Mouse (Mus musculus) forebrain, embryonic 16.5 days (tissue): ENCODE results near the gene Endov. TPM values are rescaled to one million over a fixed set of nuclear protein-coding genes. Genes with fewer than 3 reads are reported as not detected.
A peak's percentile ranks its signal among the peaks of the same experiment; 100 is the strongest.

ENCODE experiments used
- ATAC-seq: fragments of 200-750 bp; cut with Nextera tagmentation; 2 replicates; pipeline ENCODE4 v1.8.0; 2017; ENCODE audit warnings: mild to moderate bottlenecking, moderate library complexity
- H3K27ac ChIP-seq: fragments of 300-500 bp; sonication (generic); 2 replicates; pipeline ENCODE4 v1.5.1; 2014; ENCODE audit warnings: low read length, control low read depth
- H3K27me3 ChIP-seq: fragments of 300-500 bp; sonication (generic); replicated peaks from 2 replicates; pipeline ENCODE4 v1.6.1; 2014; ENCODE audit warnings: low read length; ENCODE audit not compliant: control insufficient read depth, insufficient read depth
- H3K36me3 ChIP-seq: fragments of 300-500 bp; sonication (generic); 2 replicates; pipeline ENCODE4 v1.6.1; 2014; ENCODE audit not compliant: control insufficient read depth, insufficient read depth
- H3K4me1 ChIP-seq: fragments of 300-500 bp; sonication (generic); replicated peaks from 2 replicates; pipeline ENCODE4 v1.6.1; 2014; ENCODE audit warnings: low read length; ENCODE audit not compliant: control insufficient read depth, insufficient read depth
- H3K4me2 ChIP-seq: fragments of 300-500 bp; sonication (generic); 2 replicates; pipeline ENCODE4 v1.6.1; 2014; ENCODE audit warnings: mild to moderate bottlenecking, low read length, control low read depth
- H3K4me3 ChIP-seq: fragments of 300-500 bp; sonication (generic); replicated peaks from 2 replicates; pipeline ENCODE4 v1.5.1; 2014; ENCODE audit warnings: mild to moderate bottlenecking, low read length, control low read depth
- H3K9ac ChIP-seq: fragments of 300-500 bp; sonication (generic); replicated peaks from 2 replicates; pipeline ENCODE4 v1.6.1; 2014; ENCODE audit warnings: low read depth, low read length, control low read depth
- H3K9me3 ChIP-seq: fragments of 300-500 bp; sonication (generic); 2 replicates; pipeline ENCODE4 v1.6.1; 2016; ENCODE audit warnings: low read length; ENCODE audit not compliant: control insufficient read depth
- WGBS: fragments of 180-500 bp; shearing (Covaris S2); extraction: QIAGEN DNeasy Blood & Tissue Kit; methylation state at CpG from one replicate; pipeline ENCODE4 v1.1.7; 2014; 5-methylcytosine and 5-hydroxymethylcytosine counted together
- polyA plus RNA-seq: library from polyadenylated mRNA; unstranded; fragments of >200 nt; fragmentation: Nextera tagmentation; extraction: Ambion mirVana; gene quantifications from 2 replicates; pipeline ENCODE4 v1.2.1, GENCODE M21; 2015

The Endov gene
- polyA plus RNA-seq, 1 experiment from 2014 or later = 21.0 TPM

DNA sequence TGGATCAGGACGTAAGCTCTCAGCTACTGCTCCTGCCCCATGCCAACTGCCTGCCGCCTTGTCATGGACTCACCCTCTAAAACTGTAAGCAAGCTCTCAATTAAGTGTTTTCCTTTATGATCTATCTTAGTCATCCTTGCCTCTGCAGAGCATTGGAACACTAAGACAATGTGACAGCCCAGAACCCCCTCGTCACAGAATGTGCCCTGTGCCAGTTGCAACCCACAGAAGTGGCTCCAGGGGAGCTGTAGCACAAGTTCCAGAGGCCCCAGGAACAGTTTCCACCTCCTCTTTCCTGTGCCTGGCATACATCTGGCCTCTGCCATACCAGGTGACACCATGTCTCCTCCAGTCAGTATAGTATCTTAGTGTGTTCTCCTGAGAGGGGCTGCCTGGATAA, 32.2 kb downstream of the Endov start:
- H3K4me2 ChIP-seq = no peak overlapping the region
- no peak overlapping the region for H3K9ac ChIP-seq
- H3K36me3 ChIP-seq = no peaks in the 10 kb centered on the region
- H3K4me3 ChIP-seq = no peak overlapping the region
- no peak for ATAC-seq
- H3K9me3 ChIP-seq = no peaks in the 10 kb centered on the region
- H3K27ac ChIP-seq = no peak overlapping the region
- peaks cover 5% of the 10 kb centered on the region for H3K4me1 ChIP-seq
- H3K27me3 ChIP-seq = no peaks in the 10 kb centered on the region
- WGBS = 93% methylated on average over 3 of the region's 3 CpGs

- H3K9ac ChIP-seq = peak overlapping the region; percentile 47
- peaks cover 14% of the 10 kb centered on the region for H3K4me1 ChIP-seq
- peak overlapping the region; percentile 40 for H3K4me3 ChIP-seq
- H3K27me3 ChIP-seq = no peaks in the 10 kb centered on the region
- 2% methylated on average over 33 of the region's 33 CpGs for WGBS
- H3K9me3 ChIP-seq = no peaks in the 10 kb centered on the region
- H3K36me3 ChIP-seq = no peaks in the 10 kb centered on the region
- peak overlapping the region; percentile 16; the same call in 1 of the 2 replicates for H3K27ac ChIP-seq
- peak overlapping the region; percentile 58 for H3K4me2 ChIP-seq
- peak; percentile 93 for ATAC-seq
These were observed 33.4 kb downstream of the Endov start for GRCm38 (mm10) chr11:119524545-119524949.

- no peaks in the 10 kb centered on the region for H3K27me3 ChIP-seq
- H3K4me3 ChIP-seq = no peak overlapping the region
- H3K9me3 ChIP-seq = no peaks in the 10 kb centered on the region
- H3K9ac ChIP-seq = no peak overlapping the region
- no peaks in the 10 kb centered on the region for H3K36me3 ChIP-seq
- 81% methylated on average over 14 of the region's 14 CpGs for WGBS
- H3K27ac ChIP-seq = no peak overlapping the region
- H3K4me1 ChIP-seq = peaks cover 14% of the 10 kb centered on the region
- ATAC-seq = no peak
- H3K4me2 ChIP-seq = no peak overlapping the region
These were observed 35.2 kb downstream of the Endov start for GRCm38 (mm10) chr11:119526068-119526966.

DNA sequence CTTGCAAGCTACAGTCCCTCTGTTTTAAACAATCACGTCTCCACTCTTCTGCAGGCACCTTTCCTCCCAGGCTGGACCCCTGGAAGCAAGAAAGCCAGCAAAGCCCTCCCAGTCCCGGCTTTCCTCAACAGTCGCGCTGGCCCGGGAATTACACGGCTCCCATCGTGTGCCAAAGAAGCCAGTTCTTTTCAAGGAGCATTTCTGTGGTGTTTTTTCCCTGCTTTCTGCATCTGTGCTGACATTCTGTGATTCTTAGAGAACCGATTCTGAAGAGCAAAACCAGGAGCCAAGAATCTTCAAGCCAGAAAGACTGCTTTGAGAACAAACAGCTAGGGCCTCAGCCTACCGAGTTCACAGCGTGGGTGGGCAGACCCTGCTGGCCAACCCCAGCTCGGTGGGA, 37.8 kb downstream of the Endov start:
- H3K27ac ChIP-seq = peak overlapping the region; percentile 89
- no peaks in the 10 kb centered on the region for H3K27me3 ChIP-seq
- 36% methylated on average over 11 of the region's 11 CpGs for WGBS
- H3K9ac ChIP-seq = no peak overlapping the region
- no peak overlapping the region for H3K4me2 ChIP-seq
- H3K9me3 ChIP-seq = no peaks in the 10 kb centered on the region
- ATAC-seq = no peak
- H3K4me3 ChIP-seq = no peak overlapping the region
- H3K36me3 ChIP-seq = no peaks in the 10 kb centered on the region
- peaks cover 24% of the 10 kb centered on the region for H3K4me1 ChIP-seq

DNA sequence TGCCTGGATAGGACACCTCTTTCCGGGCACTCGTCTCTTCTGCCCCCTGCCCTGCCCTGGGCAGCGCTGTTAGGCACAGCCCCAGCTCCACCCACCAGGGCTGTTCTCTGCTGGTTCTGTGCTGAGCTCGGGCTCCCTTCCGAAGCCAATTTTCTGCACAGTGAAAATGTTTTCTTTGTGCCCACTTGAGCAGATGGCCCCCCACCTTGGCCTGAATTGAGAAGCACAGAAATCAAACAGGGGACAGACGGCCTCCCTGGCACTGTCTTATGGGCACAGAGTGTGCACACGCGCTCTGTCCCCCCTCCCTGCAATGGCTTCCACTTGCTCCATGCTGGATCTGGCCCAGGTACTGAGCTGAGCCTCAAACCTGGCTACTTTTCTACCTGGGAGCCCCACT, 41.3 kb downstream of the Endov start:
- Histone ChIP-seq H3K9me3 (no peaks in the 10 kb centered on the region), H3K27me3 (no peaks in the 10 kb centered on the region), H3K4me1 (peaks cover 20% of the 10 kb centered on the region), H3K9ac (no peak overlapping the region), H3K36me3 (no peaks in the 10 kb centered on the region), H3K4me3 (no peak overlapping the region), H3K27ac (peak overlapping the region; percentile 53), H3K4me2 (no peak overlapping the region)
- peak; percentile 78 for ATAC-seq
- 42% methylated on average over 8 of the region's 8 CpGs for WGBS

GRCm38 (mm10) chr11:119533745-119534144, 42.6 kb downstream of the Endov start:
- Histone ChIP-seq H3K36me3 (no peaks in the 10 kb centered on the region), H3K9me3 (no peaks in the 10 kb centered on the region), H3K4me3 (no peak overlapping the region), H3K9ac (no peak overlapping the region), H3K4me2 (no peak overlapping the region), H3K27ac (no peak overlapping the region), H3K4me1 (peaks cover 18% of the 10 kb centered on the region), H3K27me3 (no peaks in the 10 kb centered on the region)
- ATAC-seq = no peak
- WGBS = 70% methylated on average over 7 of the region's 7 CpGs

DNA sequence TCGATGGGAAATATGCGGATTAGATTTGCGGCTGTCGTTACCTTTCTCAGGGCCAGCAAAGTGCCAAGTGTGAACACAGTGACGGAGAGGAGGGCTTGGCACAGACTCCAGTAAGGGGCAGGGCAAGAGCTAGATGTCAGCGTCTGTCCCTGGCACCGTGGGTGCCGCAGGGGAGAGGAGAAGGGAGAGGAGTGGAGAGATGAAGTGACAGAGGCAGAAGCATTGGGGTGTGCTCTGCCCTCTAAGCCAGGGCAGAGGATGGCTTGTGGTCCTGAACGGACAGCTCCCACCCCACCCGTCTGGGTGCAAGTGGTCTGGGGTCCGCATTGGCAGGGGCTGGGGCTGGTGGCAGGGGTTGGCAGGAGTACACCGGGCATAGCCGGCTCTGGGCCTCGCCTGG, 48.8 kb downstream of the Endov start:
- Histone ChIP-seq H3K27ac (no peak overlapping the region), H3K36me3 (no peaks in the 10 kb centered on the region), H3K9me3 (no peaks in the 10 kb centered on the region), H3K9ac (no peak overlapping the region), H3K4me1 (peaks cover 23% of the 10 kb centered on the region), H3K4me3 (no peak overlapping the region), H3K27me3 (0 out of 2 replicates have a peak, but pooled peaks cover 4% of the 10 kb centered on the region), H3K4me2 (no peak overlapping the region)
- WGBS = 27% methylated on average over 14 of the region's 14 CpGs
- ATAC-seq = no peak

- H3K36me3 ChIP-seq = no peaks in the 10 kb centered on the region
- no peak overlapping the region for H3K9ac ChIP-seq
- 83% methylated on average over 9 of the region's 9 CpGs for WGBS
- peaks cover 29% of the 10 kb centered on the region for H3K4me1 ChIP-seq
- no peak overlapping the region for H3K27ac ChIP-seq
- 0 out of 2 replicates have a peak, but pooled peaks cover 7% of the 10 kb centered on the region for H3K27me3 ChIP-seq
- no peak for ATAC-seq
- no peak overlapping the region for H3K4me3 ChIP-seq
- H3K9me3 ChIP-seq = no peaks in the 10 kb centered on the region
- no peak overlapping the region for H3K4me2 ChIP-seq
These were observed 49.4 kb downstream of the Endov start for GRCm38 (mm10) chr11:119540560-119540959.

DNA sequence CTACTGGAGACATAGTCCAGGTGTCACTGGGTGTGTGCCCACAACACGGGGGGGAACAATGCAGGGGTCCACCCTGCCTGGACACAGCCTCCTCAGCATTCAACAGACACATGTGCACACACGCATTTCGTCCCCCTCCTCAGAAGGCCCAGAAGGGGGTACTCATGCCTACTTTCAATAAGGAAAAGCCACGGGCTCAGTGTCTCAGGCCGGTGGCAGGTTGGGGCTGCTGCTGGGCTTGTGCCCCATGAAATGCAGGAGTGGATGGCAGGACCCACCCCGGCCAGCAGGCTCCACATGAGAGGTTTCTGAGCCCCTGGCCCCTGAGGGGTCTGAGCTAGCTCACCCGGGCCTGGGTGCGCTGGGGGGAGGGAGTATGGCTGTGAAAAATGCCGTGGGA, 49.9 kb downstream of the Endov start:
- 80% methylated on average over 9 of the region's 9 CpGs for WGBS
- no peak overlapping the region for H3K4me3 ChIP-seq
- ATAC-seq = no peak
- peaks cover 34% of the 10 kb centered on the region for H3K4me1 ChIP-seq
- 0 out of 2 replicates have a peak, but pooled peaks cover 7% of the 10 kb centered on the region for H3K27me3 ChIP-seq
- H3K4me2 ChIP-seq = no peak overlapping the region
- H3K9me3 ChIP-seq = no peaks in the 10 kb centered on the region
- H3K36me3 ChIP-seq = no peaks in the 10 kb centered on the region
- no peak overlapping the region for H3K27ac ChIP-seq
- no peak overlapping the region for H3K9ac ChIP-seq
